20 mouse cellular contexts compared by ENCODE assay signal in genomic region chr10:116470306-116470925, GRCm38 (mm10). TPM values are rescaled to one million over a fixed set of nuclear protein-coding genes. Genes with fewer than 3 reads are reported as not detected.
DNase-seq lines count a peak whose midpoint lies in the region; ATAC-seq and TF ChIP-seq lines count a peak whose summit lies in the region.
"Had no signal": no experiment of that assay in that cellular context is flagged by ENCODE, and none has a peak within 500 bp of the region (broad histone marks: within the 10 kb centered on the region; RNA-seq: fewer than 3 reads in every experiment).

No protein-coding gene starts in this region.

- peaks cover 23% of the 10 kb centered on the region for H3K4me1 ChIP-seq in neural tube, embryonic 14.5 days (ENCODE audit: control insufficient read depth, insufficient read depth, low read length)

- H3K9ac ChIP-seq in neural tube, embryonic 14.5 days (replicated peaks; ENCODE audit: low read depth, low read length), result no peak overlapping the region
- H3K9ac ChIP-seq: forebrain, embryonic 12.5 days; midbrain, embryonic 13.5 days had no signal

- H3K4me2 ChIP-seq in neural tube, embryonic 14.5 days (ENCODE audit: low read depth, low read length), result peak overlapping the region; percentile 24; the same call in 1 of the 2 replicates
- H3K4me2 ChIP-seq: forebrain, embryonic 12.5 days; heart, embryonic 11.5 days; midbrain, embryonic 13.5 days had no signal

- 64% methylated on average over 11 of the region's 11 CpGs for WGBS in neural tube, embryonic 14.5 days

- H3K4me3 ChIP-seq in layer of hippocampus, adult 2 months, result peak overlapping the region; percentile 18
- peak overlapping the region; percentile 1; the same call in 1 of the 2 replicates for H3K4me3 ChIP-seq in neural tube, embryonic 14.5 days (ENCODE audit: low read depth, low read length)
- H3K4me3 ChIP-seq: embryonic facial prominence, embryonic 10.5 days; forebrain, embryonic 12.5 days; midbrain, embryonic 13.5 days had no signal

- H3K36me3 ChIP-seq in neural tube, embryonic 14.5 days (ENCODE audit: control insufficient read depth, insufficient read depth, low read length), result no peaks in the 10 kb centered on the region
- H3K36me3 ChIP-seq: embryonic facial prominence, embryonic 10.5 days; forebrain, embryonic 12.5 days; G1E; midbrain, embryonic 13.5 days had no signal

- no peaks in the 10 kb centered on the region; the same call in 1 of the 2 replicates for H3K27me3 ChIP-seq in neural tube, embryonic 14.5 days (ENCODE audit: control insufficient read depth, insufficient read depth, low read length)
- H3K27me3 ChIP-seq: forebrain, embryonic 12.5 days; midbrain, embryonic 13.5 days had no signal

- 0 out of 2 replicates have a peak overlapping the region, but pooled peaks have one; percentile 32 for H3K27ac ChIP-seq in layer of hippocampus, adult 2 months
- no peak overlapping the region for H3K27ac ChIP-seq in neural tube, embryonic 14.5 days (ENCODE audit: low read depth, low read length)
- H3K27ac ChIP-seq: embryonic facial prominence, embryonic 10.5 days; forebrain, embryonic 12.5 days; midbrain, embryonic 13.5 days had no signal

- no peak for ATAC-seq in neural tube, embryonic 14.5 days (ENCODE audit: low read depth)
- ATAC-seq: lung, postnatal 0 days; midbrain, embryonic 13.5 days had no signal

- peak; percentile 43 to 50 for DNase-seq in cerebellum, adult 18-20 months
- DNase-seq in cerebellum, adult 11-12 months, result no peak
- DNase-seq in layer of hippocampus, adult 2 months (ENCODE audit: low spot score in 2 of 2), result no peak
- DNase-seq in layer of hippocampus, adult 11-12 months (ENCODE audit: low spot score), result no peak
- DNase-seq in cerebellum, adult 9-10 months, result peak; percentile 56
- DNase-seq in ovary, postnatal 14 days (ENCODE audit: low spot score), result no peak
- DNase-seq in kidney, postnatal 36 days, result no peak
- DNase-seq: adrenal gland, postnatal 14 days; heart, postnatal 10 days; kidney, postnatal 4 days; liver; retina, postnatal 1 day; thymus, adult 2 months had no signal

- H3K9me3 ChIP-seq in neural tube, embryonic 14.5 days (ENCODE audit: control insufficient read depth, low read length), result no peaks in the 10 kb centered on the region
- H3K9me3 ChIP-seq: embryonic facial prominence, embryonic 10.5 days; forebrain, embryonic 12.5 days; midbrain, embryonic 13.5 days had no signal

- TF ChIP-seq CTCF in layer of hippocampus, adult 2 months (conservative IDR thresholded peaks at IDR 0.05), result no peak

RNA-seq across cellular contexts. Expression of gene Kcnmb4, which starts 3.3 kb away (rescaled TPM):
- total RNA-seq in layer of hippocampus, adult 2 months (2021), result 10 to 100 TPM; 73.2 to 78.4 TPM
- polyA plus RNA-seq in neural tube, embryonic 14.5 days (2014; fragmentation: Nextera tagmentation; extraction: Ambion mirVana), result 54.7 and 81.6 TPM in 2 replicates
- polyA plus RNA-seq: G1E had no signal

Comparison
In these comparisons a context has a peak if more than half of its experiments do, and no peak if none do; other contexts are left out.
1. DNase-seq: peak in cerebellum, adult 18-20 months (2 of 2) and cerebellum, adult 9-10 months (single experiment); none in cerebellum, adult 11-12 months (single experiment), layer of hippocampus, adult 2 months (0 of 2), layer of hippocampus, adult 11-12 months (single experiment), ovary, postnatal 14 days (single experiment) and kidney, postnatal 36 days (0 of 2).